Mouse (Mus musculus) liver, adult 2 months (tissue): ENCODE measurements at regions not wholly inside any gene's neighbourhood (a gene's known extent, or its start where the extent isn't known, plus 50 kb on each side); places are given as distances from the start of the nearest gene placed in this dataset.

Experiments used
- CTCF ChIP-seq: fragments of 200-500 bp; IDR thresholded peaks from 2 replicates; pipeline ENCODE4 v1.5.1; 2011; ENCODE audit warnings: low read depth, low read length, control low read depth
- POLR2A ChIP-seq: fragments of 200-500 bp; IDR thresholded peaks from 2 replicates; pipeline ENCODE4 v1.6.1; 2011; ENCODE audit warnings: low read length, control low read depth; ENCODE audit not compliant: insufficient read depth; ENCODE audit errors: extremely low read depth

- no peak for TF ChIP-seq CTCF
- TF ChIP-seq POLR2A = no peak
These were observed 198.6 kb upstream of the Tle3 start for GRCm38 (mm10) chr9:61173548-61173947.
